ENCODE assay signal across 8 mouse cellular contexts in the genomic region with DNA sequence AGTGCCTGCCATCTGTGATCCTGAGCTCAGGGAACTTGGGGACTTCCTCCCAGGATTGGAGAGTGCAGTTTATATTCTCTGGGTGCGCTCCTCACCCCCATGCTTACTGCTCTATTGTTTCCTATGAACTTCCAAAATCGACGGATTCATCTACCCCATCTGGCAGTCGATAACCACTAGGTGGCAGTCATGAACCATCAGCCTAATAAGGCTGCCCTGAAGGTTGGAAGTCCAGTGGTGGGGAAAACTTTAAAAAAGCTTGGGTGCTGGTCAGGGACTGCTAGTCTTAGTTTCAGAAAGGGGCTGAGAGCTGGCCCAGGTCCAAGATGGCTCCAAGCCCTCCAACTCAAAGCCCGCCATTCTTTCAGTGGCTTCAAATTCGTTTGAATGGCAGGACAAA. TPM values are rescaled to one million over a fixed set of nuclear protein-coding genes. Genes with fewer than 3 reads are reported as not detected.
DNase-seq lines count a peak whose midpoint lies in the region; ATAC-seq and TF ChIP-seq lines count a peak whose summit lies in the region.

No protein-coding gene starts in this region.

- TF ChIP-seq CTCF in heart, adult 2 months (IDR thresholded peaks at IDR 0.05) = peak; percentile 92

- H3K4me1 ChIP-seq in heart, adult 2 months (ENCODE audit: control insufficient read depth, insufficient read depth, low read length) = no peaks in the 10 kb centered on the region
- H3K4me1 ChIP-seq in embryonic facial prominence, embryonic 12.5 days = no peaks in the 10 kb centered on the region

- no peak overlapping the region for H3K9ac ChIP-seq in heart, adult 2 months (ENCODE audit: low read depth, low read length)
- H3K9ac ChIP-seq in embryonic facial prominence, embryonic 12.5 days = no peak overlapping the region

- no peaks in the 10 kb centered on the region for H3K27me3 ChIP-seq in heart, adult 2 months (ENCODE audit: control insufficient read depth, insufficient read depth, low read length)
- no peaks in the 10 kb centered on the region; the same call in 1 of the 2 replicates for H3K27me3 ChIP-seq in embryonic facial prominence, embryonic 12.5 days

- H3K79me2 ChIP-seq in heart, adult 2 months (replicated peaks; ENCODE audit: control insufficient read depth, insufficient read depth, low read length) = no peaks in the 10 kb centered on the region

- intact Hi-C loops in heart, adult 2 months (cut with DNase I) = loop anchor here (1.0 to 5.0 kb wide), 4 partner anchors 156 to 423 kb away; a partner anchor contains a TSS
- intact Hi-C loops in heart, postnatal 25 days (cut with DNase I) = loop anchor here (1.0 to 5.0 kb wide), 4 partner anchors 156 to 423 kb away; no protein-coding TSS in a partner anchor

- no peak for TF ChIP-seq POLR2A in heart, adult 2 months (IDR thresholded peaks at IDR 0.05; ENCODE audit: insufficient read depth, low read depth, low read length)

- no peak overlapping the region for H3K27ac ChIP-seq in heart, adult 2 months
- H3K27ac ChIP-seq in embryonic facial prominence, embryonic 12.5 days = no peak overlapping the region

- H3K36me3 ChIP-seq in heart, adult 2 months (ENCODE audit: control insufficient read depth, insufficient read depth, low read length) = no peaks in the 10 kb centered on the region
- H3K36me3 ChIP-seq in embryonic facial prominence, embryonic 12.5 days = no peaks in the 10 kb centered on the region

- H3K4me3 ChIP-seq in heart, adult 2 months = no peak overlapping the region
- H3K4me3 ChIP-seq in embryonic facial prominence, embryonic 12.5 days = no peak overlapping the region

- DNase-seq in heart, adult 2 months = peak; percentile 50 to 61
- no peak for DNase-seq in heart, postnatal 25 days (ENCODE audit: low spot score)
- DNase-seq in adrenal gland, postnatal 36 days = peak; percentile 68 to 82
- DNase-seq in heart, postnatal 4 days = peak; percentile 81
- peak; percentile 55 to 82 for DNase-seq in layer of hippocampus, postnatal 25 days (ENCODE audit: extremely low spot score in 1 of 2, low spot score in 1 of 2)
- peak; percentile 78 for DNase-seq in right cerebral cortex, postnatal 14 days

- no peak for TF ChIP-seq EP300 in heart, adult 2 months (IDR thresholded peaks at IDR 0.05; ENCODE audit: insufficient read depth, low read depth, low read length)

- 0 out of 2 replicates have a peak, but pooled peaks have one; percentile 37 for ATAC-seq in embryonic facial prominence, embryonic 12.5 days (ENCODE audit: insufficient number of reproducible peaks, insufficient read depth, low FRiP score, low TSS enrichment)
- peak; percentile 87 for ATAC-seq in megakaryocyte, adult 5-6 weeks (ENCODE audit: poor library complexity, severe bottlenecking)

- no peaks in the 10 kb centered on the region for H3K9me3 ChIP-seq in embryonic facial prominence, embryonic 12.5 days

- 6% methylated on average over 6 of the region's 6 CpGs for WGBS in heart, adult 2 months
- 7% methylated on average over 6 of the region's 6 CpGs for WGBS in embryonic facial prominence, embryonic 12.5 days

- no peak overlapping the region for H3K4me2 ChIP-seq in embryonic facial prominence, embryonic 12.5 days (replicated peaks)

RNA-seq across cellular contexts. Expression of a gene that starts 11.1 kb away (rescaled TPM):
- 10 to 100 TPM in 1 of 2 experiments, 1 to 10 TPM in 1; 6.2 to 30.3 TPM for total RNA-seq in heart, adult 2 months (2021)
- 15.3 and 88.6 TPM in 2 replicates for polyA plus RNA-seq in heart, adult 2 months (2012; rRNA removed)
- total RNA-seq in heart, postnatal 25 days (2021) = 10 to 100 TPM; 11.8 to 16.4 TPM
- 10 to 100 TPM in 1 of 2 experiments, 1 to 10 TPM in 1; 7.0 to 11.2 TPM for total RNA-seq in adrenal gland, postnatal 36 days (2021)
- 0.59 TPM in 1 of 2 replicates, not detected in the other for polyA plus RNA-seq in embryonic facial prominence, embryonic 12.5 days (2016; fragmentation: Nextera tagmentation; extraction: Ambion mirVana)
- 1 to 10 TPM; 3.1 to 6.4 TPM for total RNA-seq in heart, postnatal 4 days (2021)
- total RNA-seq in layer of hippocampus, postnatal 25 days (2021) = 1 to 10 TPM; 1.1 to 1.2 TPM
- 25.8 and 30.9 TPM in 2 replicates for total RNA-seq in megakaryocyte, adult 5-6 weeks (2015)
- total RNA-seq in megakaryocyte, adult 5-6 weeks (2017) = 10.6 and 12.1 TPM in 2 replicates

RNA-seq across cellular contexts. Expression of a gene that starts 28.6 kb away (rescaled TPM):
- total RNA-seq in heart, adult 2 months (2021) = 10 to 100 TPM; 33.9 to 39.0 TPM
- polyA plus RNA-seq in heart, adult 2 months (2012; rRNA removed) = 23.5 and 31.2 TPM in 2 replicates
- total RNA-seq in heart, postnatal 25 days (2021) = 10 to 100 TPM; 33.3 to 35.5 TPM
- total RNA-seq in adrenal gland, postnatal 36 days (2021) = 10 to 100 TPM; 37.8 to 39.2 TPM
- 43.4 and 45.8 TPM in 2 replicates for polyA plus RNA-seq in embryonic facial prominence, embryonic 12.5 days (2016; fragmentation: Nextera tagmentation; extraction: Ambion mirVana)
- 10 to 100 TPM; 33.4 to 33.7 TPM for total RNA-seq in heart, postnatal 4 days (2021)
- 10 to 100 TPM; 21.5 to 23.1 TPM for total RNA-seq in layer of hippocampus, postnatal 25 days (2021)
- total RNA-seq in megakaryocyte, adult 5-6 weeks (2015) = 3.9 and 5.6 TPM in 2 replicates
- 13.2 and 18.4 TPM in 2 replicates for total RNA-seq in megakaryocyte, adult 5-6 weeks (2017)
